Mouse (Mus musculus): Measurements from ENCODE around the gene Actn4. TPM values are rescaled to one million over a fixed set of nuclear protein-coding genes. Genes with fewer than 3 reads are reported as not detected.

The Actn4 gene
- total RNA-seq, 2 experiments from 2014 or later: 69.4 to 81.8 TPM

GRCm38 (mm10) chr7:28953476-28954376 is 8.4 kb downstream of the Actn4 start:
- intact Hi-C loops (cut with DNase I): no loop called here
- no peak for DNase-seq

GRCm38 (mm10) chr7:28952786-28953185 is 9.4 kb downstream of the Actn4 start:
- intact Hi-C loops (cut with DNase I): no loop called here
- no peak for DNase-seq

- intact Hi-C loops (cut with DNase I): no loop called here
- DNase-seq: no peak
Measured at GRCm38 (mm10) chr7:28951764-28952163, 10.4 kb downstream of the Actn4 start.

- DNase-seq: no peak
- intact Hi-C loops (cut with DNase I): no loop called here
Measured at GRCm38 (mm10) chr7:28950346-28951037, 11.6 kb downstream of the Actn4 start.

GRCm38 (mm10) chr7:28949298-28949697 is 12.8 kb downstream of the Actn4 start:
- no peak for DNase-seq
- intact Hi-C loops (cut with DNase I): no loop called here

- intact Hi-C loops (cut with DNase I): no loop called here
Measured at GRCm38 (mm10) chr7:28948746-28949145, 13.4 kb downstream of the Actn4 start.

GRCm38 (mm10) chr7:28946271-28946610 is 15.9 kb downstream of the Actn4 start:
- intact Hi-C loops (cut with DNase I): no loop called here
- no peak for DNase-seq

More at GRCm38 (mm10) chr7:28948746-28949145, 13.4 kb downstream of the Actn4 start:
- DNase-seq: no peak

GRCm38 (mm10) chr7:28945416-28946270 is 16.5 kb downstream of the Actn4 start:
- DNase-seq: no peak

GRCm38 (mm10) chr7:28944756-28945415 is 17.3 kb downstream of the Actn4 start:
- intact Hi-C loops (cut with DNase I): loop anchor here (2.0 kb wide), 1 partner anchor 16 kb away; no protein-coding TSS in a partner anchor
- DNase-seq: no peak

More at GRCm38 (mm10) chr7:28945416-28946270, 16.5 kb downstream of the Actn4 start:
- intact Hi-C loops (cut with DNase I): loop anchor here (2.0 kb wide), 1 partner anchor 15 kb away; no protein-coding TSS in a partner anchor

- DNase-seq: no peak
- intact Hi-C loops (cut with DNase I): loop anchor here (2.0 kb wide), 1 partner anchor 17 kb away; no protein-coding TSS in a partner anchor
Measured at GRCm38 (mm10) chr7:28943451-28944180, 18.5 kb downstream of the Actn4 start.

GRCm38 (mm10) chr7:28941542-28941941 is 20.6 kb downstream of the Actn4 start:
- no peak for DNase-seq
- intact Hi-C loops (cut with DNase I): no loop called here

- intact Hi-C loops (cut with DNase I): no loop called here
- DNase-seq: no peak
Measured at GRCm38 (mm10) chr7:28941129-28941528, 21.0 kb downstream of the Actn4 start.

- intact Hi-C loops (cut with DNase I): no loop called here
- DNase-seq: no peak
Measured at GRCm38 (mm10) chr7:28939418-28940183, 22.5 kb downstream of the Actn4 start.

GRCm38 (mm10) chr7:28938654-28939053 is 23.5 kb downstream of the Actn4 start:
- intact Hi-C loops (cut with DNase I): no loop called here
- DNase-seq: no peak

- DNase-seq: no peak
- intact Hi-C loops (cut with DNase I): loop anchor here (2.0 kb wide), 1 partner anchor 36 kb away; no protein-coding TSS in a partner anchor
Measured at GRCm38 (mm10) chr7:28936787-28937186, 25.4 kb downstream of the Actn4 start.

GRCm38 (mm10) chr7:28933825-28934224 is 28.3 kb downstream of the Actn4 start:
- intact Hi-C loops (cut with DNase I): no loop called here
- no peak for DNase-seq

GRCm38 (mm10) chr7:28932421-28933041 is 29.6 kb downstream of the Actn4 start:
- intact Hi-C loops (cut with DNase I): no loop called here

GRCm38 (mm10) chr7:28931695-28932039 is 30.5 kb downstream of the Actn4 start:
- intact Hi-C loops (cut with DNase I): no loop called here
- DNase-seq: no peak

More at GRCm38 (mm10) chr7:28932421-28933041, 29.6 kb downstream of the Actn4 start:
- peak in 1 of 2 experiments; percentile 56 for DNase-seq

Measured in heart, postnatal 36 days (tissue).